Mouse (Mus musculus) kidney, adult 2 months (tissue): ENCODE results near the gene Ifi35. TPM values are rescaled to one million over a fixed set of nuclear protein-coding genes. Genes with fewer than 3 reads are reported as not detected.
"Not testable (repeated sequence)": the region's sequence is repeated elsewhere in the genome, so short reads cannot be mapped to it uniquely, and the experiment has no call there.

Experiments used
- DNase-seq: peaks from one replicate; pipeline ENCODE4 v3.0.0; 2021
- H3K27ac ChIP-seq: fragments of 200-500 bp; 2 replicates; pipeline ENCODE4 v1.5.1; 2012; ENCODE audit warnings: low read depth, low read length, control low read depth, inconsistent platforms; ENCODE audit not compliant: insufficient read depth
- H3K27me3 ChIP-seq: fragments of 200-500 bp; replicated peaks from 2 replicates; pipeline ENCODE4 v1.6.1; 2012; ENCODE audit warnings: mild to moderate bottlenecking, moderate library complexity, low read length, inconsistent platforms; ENCODE audit not compliant: control insufficient read depth, insufficient read depth
- H3K36me3 ChIP-seq: fragments of 200-500 bp; 2 replicates; pipeline ENCODE4 v1.6.1; 2012; ENCODE audit warnings: mild to moderate bottlenecking, moderate library complexity, low read length, inconsistent platforms; ENCODE audit not compliant: control insufficient read depth, insufficient read depth
- H3K4me1 ChIP-seq: fragments of 200-500 bp; 2 replicates; pipeline ENCODE4 v1.6.1; 2011; ENCODE audit warnings: low read length; ENCODE audit not compliant: control insufficient read depth, insufficient read depth
- H3K4me3 ChIP-seq: fragments of 200-500 bp; 2 replicates; pipeline ENCODE4 v1.5.1; 2011; ENCODE audit warnings: mild to moderate bottlenecking, low read depth, low read length, control low read depth; ENCODE audit not compliant: insufficient read depth
- CTCF ChIP-seq: fragments of 200-500 bp; conservative IDR thresholded peaks from 2 replicates; pipeline ENCODE4 v1.5.1; 2011; ENCODE audit warnings: low read depth, mild to moderate bottlenecking, control low read depth, low read length, moderate library complexity, mixed read lengths; ENCODE audit not compliant: insufficient read depth, insufficient read length
- POLR2A ChIP-seq: fragments of 200-500 bp; IDR thresholded peaks from one replicate; pipeline ENCODE4 v1.6.1; 2011; ENCODE audit warnings: low read depth, low read length, control low read depth
- WGBS: fragments of 180-500 bp; shearing (Covaris S2); methylation state at CpG from one replicate; pipeline ENCODE4 v1.1.7; 2018; 5-methylcytosine and 5-hydroxymethylcytosine counted together
- polyA plus RNA-seq: library from polyadenylated mRNA; depleted of rRNA; stranded (reverse); fragments of >200 nt; gene quantifications from 2 replicates; pipeline ENCODE4 v1.2.3, GENCODE M21; 2012

The Ifi35 gene
- polyA plus RNA-seq, 1 experiment: 29.6 TPM

GRCm38 (mm10) chr11:101467477-101468262, 19.5 kb downstream of the Ifi35 start:
- Histone ChIP-seq H3K27me3 (no peaks in the 10 kb centered on the region), H3K4me3 (peak overlapping the region; percentile 57), H3K4me1 (peaks cover 11% of the 10 kb centered on the region; the same call in 1 of the 2 replicates), H3K27ac (no peak overlapping the region; the same call in 1 of the 2 replicates), H3K36me3 (no peaks in the 10 kb centered on the region)
- TF ChIP-seq CTCF (peak; percentile 62), POLR2A (no peak)
- DNase-seq: peak; percentile 85
- WGBS: 1% methylated on average over 54 of the region's 54 CpGs

- Histone ChIP-seq H3K36me3 (no peaks in the 10 kb centered on the region), H3K4me3 (peak overlapping the region; percentile 57), H3K27me3 (no peaks in the 10 kb centered on the region), H3K4me1 (peaks cover 11% of the 10 kb centered on the region; the same call in 1 of the 2 replicates), H3K27ac (no peak overlapping the region)
- WGBS: 1% methylated on average over 28 of the region's 31 CpGs
- no peak for DNase-seq
- TF ChIP-seq CTCF (no peak), POLR2A (no peak)
Measured at GRCm38 (mm10) chr11:101468263-101468688, 20.1 kb downstream of the Ifi35 start.

GRCm38 (mm10) chr11:101468731-101469130, 20.5 kb downstream of the Ifi35 start:
- TF ChIP-seq POLR2A (no peak), CTCF (no peak)
- no peaks in the 10 kb centered on the region for H3K36me3 ChIP-seq
- 12% methylated on average over 13 of the region's 13 CpGs for WGBS
- peak overlapping the region; percentile 57 for H3K4me3 ChIP-seq
- peaks cover 11% of the 10 kb centered on the region; the same call in 1 of the 2 replicates for H3K4me1 ChIP-seq
- H3K27ac ChIP-seq: no peak overlapping the region
- no peak for DNase-seq
- H3K27me3 ChIP-seq: no peaks in the 10 kb centered on the region

- TF ChIP-seq CTCF (no peak), POLR2A (no peak)
- no peaks in the 10 kb centered on the region for H3K27me3 ChIP-seq
- no peak overlapping the region for H3K27ac ChIP-seq
- WGBS: 61% methylated on average over 4 of the region's 4 CpGs
- no peak for DNase-seq
- no peak overlapping the region for H3K4me3 ChIP-seq
- peaks cover 8% of the 10 kb centered on the region; the same call in 1 of the 2 replicates for H3K4me1 ChIP-seq
- H3K36me3 ChIP-seq: no peaks in the 10 kb centered on the region
Measured at GRCm38 (mm10) chr11:101469155-101469554, 20.9 kb downstream of the Ifi35 start.

GRCm38 (mm10) chr11:101470206-101470605, 22.0 kb downstream of the Ifi35 start:
- Histone ChIP-seq H3K4me1 (no peaks in the 10 kb centered on the region; the same call in 1 of the 2 replicates), H3K4me3 (no peak overlapping the region), H3K27me3 (no peaks in the 10 kb centered on the region), H3K36me3 (no peaks in the 10 kb centered on the region), H3K27ac (no peak overlapping the region)
- WGBS: 73% methylated on average over 7 of the region's 7 CpGs
- no peak for DNase-seq
- TF ChIP-seq CTCF: no peak
- TF ChIP-seq POLR2A: no peak

- Histone ChIP-seq H3K27ac (no peak overlapping the region), H3K4me1 (no peaks in the 10 kb centered on the region; the same call in 1 of the 2 replicates), H3K36me3 (no peaks in the 10 kb centered on the region), H3K4me3 (no peak overlapping the region), H3K27me3 (no peaks in the 10 kb centered on the region)
- WGBS: 49% methylated on average over 3 of the region's 3 CpGs
- no peak for DNase-seq
- no peak for TF ChIP-seq POLR2A
- TF ChIP-seq CTCF: no peak
Measured at GRCm38 (mm10) chr11:101471926-101472325, 23.7 kb downstream of the Ifi35 start.

- no peak for DNase-seq
Measured at GRCm38 (mm10) chr11:101472336-101472735, 24.1 kb downstream of the Ifi35 start.

DNA sequence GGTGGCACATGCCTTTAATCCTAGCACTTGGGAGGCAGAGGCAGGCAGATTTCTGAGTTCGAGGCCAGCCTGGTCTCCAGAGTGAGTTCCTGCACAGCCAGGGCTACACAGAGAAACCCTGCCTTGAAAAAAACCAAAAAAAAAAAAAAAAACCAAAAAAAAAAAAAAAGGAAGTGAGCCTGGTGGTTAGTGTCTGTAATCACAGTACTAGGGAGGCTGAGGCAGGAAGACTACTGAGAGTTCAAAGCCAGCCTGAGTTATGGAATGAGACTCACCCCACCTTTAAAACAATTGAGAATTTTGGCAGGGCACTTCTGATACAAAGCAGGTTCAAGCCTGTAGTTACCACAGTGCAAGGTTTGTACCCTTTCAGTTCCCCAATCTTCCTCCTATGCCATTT, 25.5 kb downstream of the Ifi35 start:
- not testable (repeated sequence) for H3K27me3 ChIP-seq, H3K4me3 ChIP-seq, DNase-seq, H3K27ac ChIP-seq, H3K36me3 ChIP-seq, H3K4me1 ChIP-seq
- WGBS: 67% methylated on average over 1 of the region's 1 CpGs

More at GRCm38 (mm10) chr11:101472336-101472735, 24.1 kb downstream of the Ifi35 start:
- Histone ChIP-seq H3K27ac (no peak overlapping the region), H3K36me3 (no peaks in the 10 kb centered on the region), H3K27me3 (no peaks in the 10 kb centered on the region), H3K4me1 (no peaks in the 10 kb centered on the region; the same call in 1 of the 2 replicates), H3K4me3 (no peak overlapping the region)
- TF ChIP-seq CTCF: no peak
- TF ChIP-seq POLR2A: no peak
- WGBS: 48% methylated on average over 7 of the region's 7 CpGs
